In genomic region chr4:124801552-124802308, GRCm38 (mm10) we compare ENCODE assay signal across 8 mouse cellular contexts. TPM values are rescaled to one million over a fixed set of nuclear protein-coding genes. Genes with fewer than 3 reads are reported as not detected.
DNase-seq lines count a peak whose midpoint lies in the region; ATAC-seq lines count a peak whose summit lies in the region.

TSS of gene Mtf1 (plus strand) at chr4:124802104.

- no peaks in the 10 kb centered on the region for H3K9me3 ChIP-seq in embryonic facial prominence, embryonic 11.5 days (replicated peaks; ENCODE audit: control insufficient read depth, low read length)
- no peaks in the 10 kb centered on the region for H3K9me3 ChIP-seq in midbrain, embryonic 11.5 days (ENCODE audit: control insufficient read depth, low read length)

- H3K27ac ChIP-seq in embryonic facial prominence, embryonic 11.5 days (replicated peaks; ENCODE audit: low read depth, low read length), result peak within 1 kb of the TSS; percentile 98
- H3K27ac ChIP-seq in midbrain, embryonic 11.5 days (ENCODE audit: low read depth, low read length), result peak within 1 kb of the TSS; percentile 94

- peak; percentile 51 for ATAC-seq in embryonic facial prominence, embryonic 11.5 days (replicated peaks; ENCODE audit: insufficient number of reproducible peaks, low FRiP score, low TSS enrichment, low read depth)
- ATAC-seq in midbrain, embryonic 11.5 days (ENCODE audit: low FRiP score), result peak; percentile 75

- peak; percentile 89 for DNase-seq in adrenal gland, postnatal 25 days
- DNase-seq in embryonic facial prominence, embryonic 11.5 days (ENCODE audit: low spot score), result peak; percentile 95
- peak; percentile 97 for DNase-seq in heart, adult 11 months
- peak; percentile 78 for DNase-seq in kidney, adult 11 months
- peak; percentile 96 for DNase-seq in left cerebral cortex, postnatal 4 days
- DNase-seq in midbrain, embryonic 11.5 days (ENCODE audit: low spot score, missing footprints), result peak; percentile 98
- peak; percentile 99 for DNase-seq in right cerebral cortex, postnatal 4 days
- DNase-seq in yolk sac, embryonic 10.5 days (ENCODE audit: low spot score), result peak; percentile 80

- no peaks in the 10 kb centered on the region for H3K36me3 ChIP-seq in embryonic facial prominence, embryonic 11.5 days (replicated peaks; ENCODE audit: control insufficient read depth, insufficient read depth, low read depth, low read length)
- peaks cover 3% of the 10 kb centered on the region; the same call in 1 of the 2 replicates for H3K36me3 ChIP-seq in midbrain, embryonic 11.5 days (ENCODE audit: control insufficient read depth, insufficient read depth, low read length)

- peaks cover 2% of the 10 kb centered on the region; the same call in 1 of the 2 replicates for H3K4me1 ChIP-seq in embryonic facial prominence, embryonic 11.5 days (ENCODE audit: control insufficient read depth, insufficient read depth, low read length)
- H3K4me1 ChIP-seq in midbrain, embryonic 11.5 days (ENCODE audit: control insufficient read depth, insufficient read depth, low read length), result peaks cover 12% of the 10 kb centered on the region

- peak within 1 kb of the TSS; percentile 87 for H3K4me3 ChIP-seq in embryonic facial prominence, embryonic 11.5 days (ENCODE audit: low read depth, low read length)
- peak within 1 kb of the TSS; percentile 85 for H3K4me3 ChIP-seq in midbrain, embryonic 11.5 days (ENCODE audit: low read depth, low read length)

- 3% methylated on average over 21 of the region's 21 CpGs for WGBS in embryonic facial prominence, embryonic 11.5 days
- 3% methylated on average over 21 of the region's 21 CpGs for WGBS in midbrain, embryonic 11.5 days

- peak within 1 kb of the TSS; percentile 96 for H3K9ac ChIP-seq in embryonic facial prominence, embryonic 11.5 days (replicated peaks; ENCODE audit: low read length)
- peak within 1 kb of the TSS; percentile 98 for H3K9ac ChIP-seq in midbrain, embryonic 11.5 days (ENCODE audit: low read length)

- intact Hi-C loops in left cerebral cortex, postnatal 4 days (cut with DNase I), result loop anchor here (5.0 kb wide), 1 partner anchor 46 kb away; no protein-coding TSS in a partner anchor

- peak within 1 kb of the TSS; percentile 85 for H3K4me2 ChIP-seq in embryonic facial prominence, embryonic 11.5 days (ENCODE audit: low read depth, low read length)
- peak within 1 kb of the TSS; percentile 72 for H3K4me2 ChIP-seq in midbrain, embryonic 11.5 days

- H3K27me3 ChIP-seq in embryonic facial prominence, embryonic 11.5 days (ENCODE audit: control insufficient read depth, insufficient read depth, low read length), result no peaks in the 10 kb centered on the region
- H3K27me3 ChIP-seq in midbrain, embryonic 11.5 days (ENCODE audit: control insufficient read depth, insufficient read depth, low read length), result no peaks in the 10 kb centered on the region

RNA-seq across cellular contexts. Expression of gene Mtf1, which starts in this region (rescaled TPM):
- 20.4 and 22.5 TPM in 2 replicates for total RNA-seq in adrenal gland, postnatal 25 days (2021)
- polyA plus RNA-seq in embryonic facial prominence, embryonic 11.5 days (2014; fragmentation: Nextera tagmentation; extraction: Ambion mirVana), result 12.3 and 12.6 TPM in 2 replicates
- total RNA-seq in left cerebral cortex, postnatal 4 days (2021), result 10 to 100 TPM; 25.0 to 27.2 TPM
- polyA plus RNA-seq in midbrain, embryonic 11.5 days (2014; fragmentation: Nextera tagmentation; extraction: Ambion mirVana), result 12.9 and 16.7 TPM in 2 replicates

Comparison
In these comparisons a context has a peak if more than half of its experiments do, and no peak if none do; other contexts are left out.
1. Peak in every context shown above with its lines: DNase-seq, ATAC-seq, H3K4me3 ChIP-seq and H3K27ac ChIP-seq.